Mouse (Mus musculus) neural tube, embryonic 12.5 days (tissue): ENCODE measurements around the gene Atg4b. TPM values are rescaled to one million over a fixed set of nuclear protein-coding genes. Genes with fewer than 3 reads are reported as not detected.
A peak's percentile ranks its signal among the peaks of the same experiment; 100 is the strongest.

ENCODE experiments used
- ATAC-seq: fragments of 200-750 bp; cut with Nextera tagmentation; 2 replicates; pipeline ENCODE4 v1.8.0; 2017; ENCODE audit warnings: low read depth, mild to moderate bottlenecking, moderate TSS enrichment, moderate library complexity; ENCODE audit not compliant: low FRiP score
- H3K27ac ChIP-seq: fragments of 300-500 bp; sonication (generic); 2 replicates; pipeline ENCODE4 v1.5.1; 2016
- H3K27me3 ChIP-seq: fragments of 300-500 bp; sonication (generic); replicated peaks from 2 replicates; pipeline ENCODE4 v1.6.1; 2016; ENCODE audit warnings: mild to moderate bottlenecking
- H3K36me3 ChIP-seq: fragments of 300-500 bp; sonication (generic); 2 replicates; pipeline ENCODE4 v1.6.1; 2016; ENCODE audit warnings: mild to moderate bottlenecking
- H3K4me1 ChIP-seq: fragments of 300-500 bp; sonication (generic); 2 replicates; pipeline ENCODE4 v1.6.1; 2016
- H3K4me2 ChIP-seq: fragments of 300-500 bp; sonication (generic); replicated peaks from 2 replicates; pipeline ENCODE4 v1.6.1; 2016; ENCODE audit warnings: mild to moderate bottlenecking
- H3K4me3 ChIP-seq: fragments of 300-500 bp; sonication (generic); 2 replicates; pipeline ENCODE4 v1.5.1; 2016
- H3K9ac ChIP-seq: fragments of 300-500 bp; sonication (generic); 2 replicates; pipeline ENCODE4 v1.6.1; 2016; ENCODE audit warnings: mild to moderate bottlenecking
- H3K9me3 ChIP-seq: fragments of 300-500 bp; sonication (generic); 2 replicates; pipeline ENCODE4 v1.6.1; 2016; ENCODE audit warnings: mild to moderate bottlenecking
- WGBS: fragments of 180-500 bp; shearing (Covaris S2); methylation state at CpG from one replicate; pipeline ENCODE4 v1.1.7; 2016; 5-methylcytosine and 5-hydroxymethylcytosine counted together
- polyA plus RNA-seq: library from polyadenylated mRNA; unstranded; fragments of >200 nt; fragmentation: Nextera tagmentation; extraction: Ambion mirVana; gene quantifications from 2 replicates; pipeline ENCODE4 v1.2.1, GENCODE M21; 2016

The Atg4b gene
- polyA plus RNA-seq, result 116 and 119 TPM in 2 replicates

DNA sequence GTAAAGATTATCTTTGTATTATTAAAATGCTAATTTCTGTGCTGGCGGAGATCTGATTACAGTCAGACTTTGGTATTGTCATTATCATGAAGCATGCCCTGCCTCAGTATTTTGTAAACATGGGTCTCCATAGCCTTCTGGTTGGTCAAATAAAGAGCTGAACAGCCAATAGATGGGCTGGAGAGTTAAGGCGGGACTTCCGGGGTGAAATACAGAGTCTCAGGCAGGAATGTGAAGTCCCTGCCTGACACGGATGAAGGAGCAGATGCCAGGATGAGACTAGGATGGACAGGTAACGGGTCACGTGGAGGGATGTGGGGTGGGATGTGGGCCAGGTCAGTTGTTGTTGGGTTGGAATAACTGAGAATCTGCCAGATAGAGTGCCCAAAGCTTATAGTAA lies at the start of gene Atg4b:
Gene Atg4b (plus strand): TSS at position 211 of the 400 bp plus-strand sequence.
- 82% methylated on average over 6 of the region's 6 CpGs for WGBS
- Histone ChIP-seq H3K4me2 (no peak within 1 kb of the TSS), H3K27ac (no peak within 1 kb of the TSS), H3K4me3 (no peak within 1 kb of the TSS), H3K9me3 (no peaks in the 10 kb centered on the region), H3K4me1 (peaks cover 12% of the 10 kb centered on the region; the same call in 1 of the 2 replicates), H3K36me3 (peaks cover 25% of the 10 kb centered on the region), H3K27me3 (no peaks in the 10 kb centered on the region), H3K9ac (no peak within 1 kb of the TSS)
- ATAC-seq, result no peak

DNA sequence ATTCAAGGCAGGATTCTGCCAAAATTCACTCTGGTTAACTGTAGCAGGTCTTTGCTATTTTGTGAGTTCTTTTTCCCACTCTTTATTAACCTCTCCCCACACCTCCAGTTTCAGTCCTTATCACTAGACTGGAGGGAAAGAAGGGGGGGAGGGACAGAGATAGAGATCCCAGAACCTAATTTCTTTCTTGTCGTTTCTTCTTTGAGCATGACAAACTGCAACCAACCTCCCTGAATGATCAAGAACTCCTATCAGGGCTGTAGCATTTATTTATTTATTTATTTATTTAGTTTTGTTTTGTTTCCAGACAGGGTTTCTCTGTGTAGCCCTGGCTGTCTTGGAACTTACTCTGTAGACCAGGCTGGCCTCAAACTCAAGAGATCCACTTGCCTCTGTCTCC lies 49.2 kb upstream of the Atg4b start:
- H3K9ac ChIP-seq, result no peak overlapping the region
- 94% methylated on average over 1 of the region's 1 CpGs for WGBS
- H3K27ac ChIP-seq, result no peak overlapping the region
- H3K4me1 ChIP-seq, result 0 out of 2 replicates have a peak, but pooled peaks cover 2% of the 10 kb centered on the region
- H3K4me3 ChIP-seq, result no peak overlapping the region
- no peak overlapping the region for H3K4me2 ChIP-seq
- peaks cover 18% of the 10 kb centered on the region; the same call in 1 of the 2 replicates for H3K36me3 ChIP-seq
- no peaks in the 10 kb centered on the region for H3K27me3 ChIP-seq
- no peaks in the 10 kb centered on the region for H3K9me3 ChIP-seq
- ATAC-seq, result no peak

DNA sequence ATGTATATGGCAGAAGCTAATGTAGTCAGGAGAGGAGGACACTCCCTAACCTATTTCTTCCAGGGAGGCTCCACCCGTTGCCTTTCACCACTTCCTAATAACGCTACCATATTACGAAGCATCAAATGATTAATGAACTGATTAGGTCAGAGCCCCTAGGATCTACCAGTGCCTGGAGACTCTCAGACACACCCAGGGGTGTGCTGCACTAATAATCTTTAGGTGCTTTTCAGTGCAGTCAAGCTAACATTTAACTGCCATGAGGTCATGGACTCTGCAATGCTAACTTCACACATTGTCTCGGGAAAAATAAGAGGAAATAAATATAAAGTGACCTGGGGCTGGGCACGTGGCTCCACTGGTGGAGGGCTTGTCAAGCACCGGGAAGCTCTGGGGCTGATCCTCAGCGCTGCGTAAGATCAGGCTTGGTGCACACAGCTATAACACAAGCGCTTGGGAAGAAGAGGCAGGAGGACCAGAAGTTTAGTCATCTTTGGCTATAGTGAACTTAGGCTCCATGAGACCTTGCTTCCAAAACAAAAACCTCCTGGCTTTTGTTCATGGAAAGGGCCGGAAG lies 47.7 kb upstream of the Atg4b start:
- H3K36me3 ChIP-seq, result peaks cover 18% of the 10 kb centered on the region
- no peaks in the 10 kb centered on the region for H3K9me3 ChIP-seq
- H3K4me3 ChIP-seq, result no peak overlapping the region
- H3K4me2 ChIP-seq, result no peak overlapping the region
- no peaks in the 10 kb centered on the region for H3K4me1 ChIP-seq
- no peaks in the 10 kb centered on the region for H3K27me3 ChIP-seq
- no peak overlapping the region for H3K9ac ChIP-seq
- ATAC-seq, result no peak
- H3K27ac ChIP-seq, result no peak overlapping the region
- 91% methylated on average over 10 of the region's 10 CpGs for WGBS

DNA sequence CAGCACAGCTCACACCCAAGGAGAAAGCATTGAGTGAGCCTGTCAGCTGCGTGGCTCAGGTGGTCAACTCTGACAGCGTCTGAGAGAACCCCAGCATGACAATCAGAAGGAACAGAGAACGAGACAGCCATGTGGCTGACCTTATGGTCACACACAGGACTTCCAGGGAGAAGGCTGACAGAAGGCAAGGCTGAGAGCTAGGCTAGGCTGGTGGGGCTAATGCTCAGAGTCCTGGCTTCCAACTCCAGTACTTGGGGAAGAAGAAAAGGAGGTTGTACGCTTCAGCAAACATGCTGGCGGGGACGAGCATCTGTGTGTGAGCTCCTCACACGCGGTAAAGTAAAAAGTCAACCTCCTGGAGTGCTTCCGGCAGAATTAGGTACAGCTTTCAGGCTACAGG lies 47.0 kb upstream of the Atg4b start:
- no peak overlapping the region for H3K4me3 ChIP-seq
- H3K9ac ChIP-seq, result no peak overlapping the region
- H3K27ac ChIP-seq, result no peak overlapping the region
- ATAC-seq, result no peak
- H3K9me3 ChIP-seq, result no peaks in the 10 kb centered on the region
- 91% methylated on average over 9 of the region's 9 CpGs for WGBS
- H3K4me2 ChIP-seq, result no peak overlapping the region
- H3K36me3 ChIP-seq, result peaks cover 18% of the 10 kb centered on the region
- H3K4me1 ChIP-seq, result no peaks in the 10 kb centered on the region
- H3K27me3 ChIP-seq, result no peaks in the 10 kb centered on the region

DNA sequence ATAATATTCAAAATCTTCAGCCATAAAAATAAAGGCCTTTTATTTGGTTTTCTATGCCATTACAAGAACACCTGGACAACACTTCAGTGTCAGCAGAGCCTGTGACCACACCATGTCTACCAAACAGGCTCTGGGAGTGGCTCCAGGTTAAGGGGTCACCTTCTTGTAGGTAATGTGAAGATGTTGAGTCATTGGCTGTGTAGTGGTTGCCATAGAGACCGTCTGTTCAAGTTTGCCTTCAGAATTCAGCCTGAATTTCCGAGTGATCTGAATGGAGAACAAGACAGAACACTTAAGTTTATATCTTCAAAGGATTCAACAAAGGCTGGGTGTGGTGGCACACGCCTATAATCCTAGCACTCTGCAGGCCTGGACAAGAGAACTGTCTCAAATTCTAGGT lies 45.9 kb upstream of the Atg4b start:
- no peak overlapping the region for H3K27ac ChIP-seq
- no peaks in the 10 kb centered on the region for H3K27me3 ChIP-seq
- peaks cover 18% of the 10 kb centered on the region for H3K36me3 ChIP-seq

GRCm38 (mm10) chr1:93716166-93716565 lies 35.1 kb upstream of the Atg4b start:
- 85% methylated on average over 2 of the region's 2 CpGs for WGBS
- Histone ChIP-seq H3K4me3 (no peak overlapping the region), H3K36me3 (peaks cover 24% of the 10 kb centered on the region), H3K4me1 (no peaks in the 10 kb centered on the region), H3K27me3 (no peaks in the 10 kb centered on the region), H3K4me2 (no peak overlapping the region), H3K9me3 (no peaks in the 10 kb centered on the region), H3K27ac (no peak overlapping the region), H3K9ac (no peak overlapping the region)
- ATAC-seq, result no peak

More for the DNA sequence above, 45.9 kb upstream of the Atg4b start:
- Histone ChIP-seq H3K4me2 (no peak overlapping the region), H3K4me1 (no peaks in the 10 kb centered on the region), H3K9me3 (no peaks in the 10 kb centered on the region), H3K4me3 (no peak overlapping the region), H3K9ac (no peak overlapping the region)
- 68% methylated on average over 3 of the region's 3 CpGs for WGBS
- no peak for ATAC-seq

- no peak overlapping the region for H3K4me3 ChIP-seq
- no peaks in the 10 kb centered on the region for H3K4me1 ChIP-seq
- no peak overlapping the region for H3K9ac ChIP-seq
- no peaks in the 10 kb centered on the region for H3K9me3 ChIP-seq
- WGBS, result 67% methylated on average over 7 of the region's 7 CpGs
- ATAC-seq, result no peak
- no peak overlapping the region for H3K27ac ChIP-seq
- no peak overlapping the region for H3K4me2 ChIP-seq
- no peaks in the 10 kb centered on the region for H3K27me3 ChIP-seq
- peaks cover 8% of the 10 kb centered on the region; the same call in 1 of the 2 replicates for H3K36me3 ChIP-seq
These were observed 29.7 kb upstream of the Atg4b start for GRCm38 (mm10) chr1:93721557-93721956.

DNA sequence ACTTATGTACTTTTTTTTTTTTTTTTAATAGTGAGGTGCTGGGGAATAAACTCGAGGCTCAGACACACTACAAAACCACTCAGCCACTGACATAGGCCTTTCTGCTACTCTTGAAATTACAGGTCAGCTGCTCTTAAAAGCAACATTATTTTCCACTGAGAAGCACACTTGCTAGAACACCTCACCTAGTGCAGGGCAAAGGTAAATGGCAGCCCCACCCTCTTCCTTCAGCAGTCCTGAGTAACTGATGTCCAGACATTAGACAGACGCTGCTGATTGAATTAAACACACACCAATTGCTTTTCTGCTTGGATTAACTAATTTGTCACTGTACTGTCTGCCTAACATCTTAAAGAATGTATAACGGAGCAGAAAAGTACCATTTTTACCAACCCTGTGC lies 26.7 kb upstream of the Atg4b start:
- no peak for ATAC-seq

DNA sequence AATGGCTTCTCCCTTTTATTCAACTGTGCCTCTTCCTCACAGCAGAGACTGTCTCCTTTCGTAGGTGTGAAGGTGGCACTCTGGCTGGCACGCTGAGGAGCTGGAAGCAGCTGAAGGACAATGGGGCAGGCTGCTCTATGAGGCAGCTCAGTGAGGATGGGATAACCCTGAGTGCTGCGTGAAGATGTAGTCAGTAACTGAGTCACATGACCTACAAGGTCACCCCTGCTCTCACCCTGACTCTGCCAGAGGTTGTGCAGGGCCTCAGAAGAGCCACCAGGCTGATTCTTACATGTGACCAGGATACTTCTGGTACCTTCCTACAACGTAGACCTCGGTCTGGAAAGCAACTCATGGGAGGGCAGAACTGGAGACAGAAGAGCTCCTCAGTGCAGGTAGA lies 25.6 kb upstream of the Atg4b start:
- no peaks in the 10 kb centered on the region for H3K4me1 ChIP-seq
- peaks cover 7% of the 10 kb centered on the region; the same call in 1 of the 2 replicates for H3K36me3 ChIP-seq
- no peak for ATAC-seq
- H3K27ac ChIP-seq, result no peak overlapping the region
- no peaks in the 10 kb centered on the region for H3K27me3 ChIP-seq
- no peak overlapping the region for H3K9ac ChIP-seq
- H3K4me2 ChIP-seq, result no peak overlapping the region
- 88% methylated on average over 5 of the region's 5 CpGs for WGBS
- no peak overlapping the region for H3K4me3 ChIP-seq
- H3K9me3 ChIP-seq, result no peaks in the 10 kb centered on the region

More for the DNA sequence above, 26.7 kb upstream of the Atg4b start:
- no peak overlapping the region for H3K4me2 ChIP-seq
- H3K4me3 ChIP-seq, result no peak overlapping the region
- H3K4me1 ChIP-seq, result no peaks in the 10 kb centered on the region
- no peaks in the 10 kb centered on the region for H3K27me3 ChIP-seq
- peaks cover 7% of the 10 kb centered on the region; the same call in 1 of the 2 replicates for H3K36me3 ChIP-seq
- 93% methylated on average over 3 of the region's 3 CpGs for WGBS
- H3K9me3 ChIP-seq, result no peaks in the 10 kb centered on the region
- H3K27ac ChIP-seq, result no peak overlapping the region
- H3K9ac ChIP-seq, result no peak overlapping the region

GRCm38 (mm10) chr1:93726116-93726515 lies 25.2 kb upstream of the Atg4b start:
- no peaks in the 10 kb centered on the region for H3K27me3 ChIP-seq
- H3K4me1 ChIP-seq, result no peaks in the 10 kb centered on the region
- H3K9me3 ChIP-seq, result no peaks in the 10 kb centered on the region
- H3K36me3 ChIP-seq, result peaks cover 7% of the 10 kb centered on the region; the same call in 1 of the 2 replicates
- H3K4me3 ChIP-seq, result no peak overlapping the region
- H3K9ac ChIP-seq, result no peak overlapping the region
- ATAC-seq, result no peak
- WGBS, result 94% methylated on average over 3 of the region's 3 CpGs
- no peak overlapping the region for H3K27ac ChIP-seq
- no peak overlapping the region for H3K4me2 ChIP-seq

DNA sequence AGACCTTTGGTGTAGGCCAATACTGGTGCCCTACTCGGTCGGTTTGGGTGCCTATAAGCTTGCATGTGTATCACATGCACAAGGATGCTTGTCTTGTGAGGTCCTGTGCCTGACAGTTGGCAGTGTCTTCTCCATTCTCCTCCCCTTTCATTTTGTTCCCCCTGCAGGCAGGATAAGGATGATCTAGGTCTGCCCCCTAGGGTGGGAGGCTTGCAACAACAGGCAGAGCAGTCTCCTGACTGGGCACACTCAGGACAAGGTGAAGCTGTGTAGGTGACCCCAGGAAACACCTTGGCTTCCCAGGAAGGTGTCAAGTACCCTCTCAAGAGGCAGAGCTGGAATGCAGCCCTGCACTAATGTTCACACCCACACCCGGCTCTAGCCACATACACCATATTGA lies 24.3 kb upstream of the Atg4b start:
- no peak overlapping the region for H3K4me2 ChIP-seq
- no peaks in the 10 kb centered on the region for H3K27me3 ChIP-seq
- H3K4me1 ChIP-seq, result 0 out of 2 replicates have a peak, but pooled peaks cover 1% of the 10 kb centered on the region
- no peak overlapping the region for H3K4me3 ChIP-seq
- no peak overlapping the region for H3K27ac ChIP-seq
- WGBS, result 70% methylated on average over 3 of the region's 3 CpGs
- ATAC-seq, result no peak
- H3K9me3 ChIP-seq, result no peaks in the 10 kb centered on the region
- H3K9ac ChIP-seq, result no peak overlapping the region
- peaks cover 7% of the 10 kb centered on the region; the same call in 1 of the 2 replicates for H3K36me3 ChIP-seq

DNA sequence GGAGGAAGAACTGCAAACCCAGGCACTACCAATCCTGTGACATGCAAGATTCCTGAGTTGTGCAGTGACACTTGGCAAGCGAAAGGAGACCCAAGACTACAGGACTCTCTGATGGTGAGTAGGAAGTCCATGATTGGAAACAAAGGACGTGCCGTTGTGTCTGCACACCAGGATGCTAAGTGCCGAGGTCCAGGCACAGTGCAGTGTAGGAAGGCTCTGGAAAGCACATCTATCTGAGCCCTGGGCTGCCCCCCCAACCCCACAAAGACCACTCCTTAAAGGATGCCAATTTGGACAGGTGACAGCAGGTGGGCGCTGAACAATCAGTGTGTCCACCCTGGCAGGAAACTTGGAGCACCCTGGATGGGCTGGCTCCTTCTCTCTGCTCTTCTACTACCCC lies 20.2 kb upstream of the Atg4b start:
- H3K36me3 ChIP-seq, result no peaks in the 10 kb centered on the region
- no peak overlapping the region for H3K27ac ChIP-seq
- H3K4me1 ChIP-seq, result peaks cover 7% of the 10 kb centered on the region; the same call in 1 of the 2 replicates
- no peak for ATAC-seq
- H3K4me2 ChIP-seq, result no peak overlapping the region
- no peak overlapping the region for H3K4me3 ChIP-seq
- WGBS, result 90% methylated on average over 5 of the region's 5 CpGs
- no peaks in the 10 kb centered on the region for H3K9me3 ChIP-seq
- H3K27me3 ChIP-seq, result no peaks in the 10 kb centered on the region
- no peak overlapping the region for H3K9ac ChIP-seq

GRCm38 (mm10) chr1:93731880-93732281 lies 19.4 kb upstream of the Atg4b start:
- peak; percentile 33; the same call in 1 of the 2 replicates for ATAC-seq
- Histone ChIP-seq H3K9me3 (no peaks in the 10 kb centered on the region), H3K27me3 (no peaks in the 10 kb centered on the region), H3K27ac (no peak overlapping the region), H3K4me2 (no peak overlapping the region), H3K36me3 (no peaks in the 10 kb centered on the region), H3K4me1 (peaks cover 7% of the 10 kb centered on the region; the same call in 1 of the 2 replicates), H3K4me3 (no peak overlapping the region), H3K9ac (no peak overlapping the region)
- 23% methylated on average over 3 of the region's 3 CpGs for WGBS
